Mouse (Mus musculus): ENCODE measurements around the gene Ppil6.

DNA sequence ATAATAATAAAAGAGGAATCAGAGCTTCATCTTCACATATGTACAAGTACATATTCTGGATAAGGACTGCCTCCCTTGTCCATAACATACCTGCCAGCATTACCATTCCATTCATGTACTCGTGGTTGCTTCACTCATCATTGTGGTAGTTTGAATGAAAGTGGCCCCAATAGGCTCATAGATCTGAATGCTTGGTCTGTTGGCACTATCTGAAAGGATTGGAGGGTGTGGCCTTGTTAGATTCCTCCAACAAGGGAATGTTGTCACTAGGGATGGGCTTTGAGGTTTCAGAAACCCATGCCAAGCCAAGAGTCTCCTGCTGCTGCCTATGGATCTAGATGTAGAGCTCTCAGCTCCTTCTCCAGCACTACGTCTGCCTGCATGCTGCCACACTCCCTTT lies 45.8 kb downstream of the Ppil6 start:
- no peak for TF ChIP-seq CTCF (IDR thresholded peaks at IDR 0.05; ENCODE audit: borderline replicate concordance, insufficient read depth, low read length)
- no peak for TF ChIP-seq POLR2A (IDR thresholded peaks at IDR 0.05; ENCODE audit: low read depth, low read length)
